Mouse (Mus musculus) cerebellum, postnatal 36 days (tissue): ENCODE results near the gene Wnt1.

Experiments used
- DNase-seq, 2 experiments: peaks; one replicate each; pipeline ENCODE4 v3.0.0; 2021 to 2022; ENCODE audit warnings: mixed read lengths in 2 of 2

The Wnt1 gene

GRCm38 (mm10) chr15:98839161-98839560, 49.5 kb downstream of the Wnt1 start:
- DNase-seq: no peak

- no peak for DNase-seq
Measured at GRCm38 (mm10) chr15:98839671-98840585, 50.3 kb downstream of the Wnt1 start.
